Mouse (Mus musculus) C2C12 (cell line): ENCODE data around the gene Cdr2.

ENCODE experiments used
- CEBPB ChIP-seq: IDR thresholded peaks from one replicate; pipeline ENCODE4 v1.6.1; 2011; ENCODE audit warnings: low read depth, mild to moderate bottlenecking, control low read depth, moderate library complexity
- CTCF ChIP-seq: IDR thresholded peaks from one replicate; pipeline ENCODE4 v1.5.1; 2011; ENCODE audit not compliant: control insufficient read depth, insufficient read depth, insufficient read length
- FOSL1 ChIP-seq: IDR thresholded peaks from one replicate; pipeline ENCODE4 v1.8.0; 2011; ENCODE audit warnings: mild to moderate bottlenecking, low read length; ENCODE audit not compliant: poor library complexity, insufficient read depth, severe bottlenecking
- MAX ChIP-seq: IDR thresholded peaks from one replicate; pipeline ENCODE4 v1.6.1; 2011; ENCODE audit warnings: mild to moderate bottlenecking, control low read depth
- MYOD1 ChIP-seq: IDR thresholded peaks from one replicate; pipeline ENCODE4 v1.6.1; 2011; ENCODE audit warnings: low read depth; ENCODE audit not compliant: control insufficient read depth, insufficient read length
- MYOG ChIP-seq: IDR thresholded peaks from one replicate; pipeline ENCODE4 v1.6.1; 2011; ENCODE audit not compliant: control insufficient read depth, insufficient read length; ENCODE audit errors: extremely low read depth
- USF1 ChIP-seq: IDR thresholded peaks from one replicate; pipeline ENCODE4 v1.6.1; 2011; ENCODE audit warnings: low read depth, mild to moderate bottlenecking, control low read depth, moderate library complexity

DNA sequence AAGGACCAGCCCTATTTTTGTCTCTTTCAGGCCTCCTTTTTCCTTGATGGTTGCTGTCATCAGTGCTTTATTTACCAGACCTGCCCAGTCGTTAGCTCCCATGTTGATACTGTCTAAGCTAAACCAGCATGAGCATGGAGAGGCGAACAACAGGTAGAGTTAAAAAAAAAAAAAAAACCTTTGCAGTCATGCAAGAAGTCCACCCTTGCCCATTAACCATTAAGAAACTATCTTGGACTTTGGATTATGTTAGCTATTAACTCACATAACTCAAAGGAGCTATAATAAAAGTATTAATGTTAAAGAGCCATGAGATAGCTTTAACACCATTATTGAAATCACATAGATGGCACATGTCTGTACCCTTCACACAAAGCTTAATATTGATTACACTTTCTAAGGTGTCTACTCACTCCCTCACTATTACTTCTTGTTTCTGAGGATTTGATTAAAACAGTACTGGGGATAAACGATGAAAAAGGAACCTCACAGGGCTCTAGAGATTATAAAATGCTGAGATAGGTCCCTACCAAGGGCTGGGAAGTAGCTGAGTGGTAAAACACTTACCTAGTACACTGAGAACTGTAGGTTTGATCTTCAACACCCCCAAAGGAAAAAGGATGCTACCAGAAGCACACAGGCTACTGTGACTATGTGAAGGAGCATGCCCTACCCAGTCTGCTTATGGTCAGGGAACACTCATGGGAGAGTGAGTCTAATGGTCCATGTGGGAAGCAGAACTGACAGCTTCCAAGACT lies 18.1 kb upstream of the Cdr2 start:
- TF ChIP-seq CTCF: no peak
- TF ChIP-seq MAX: no peak
- no peak for TF ChIP-seq USF1
- TF ChIP-seq FOSL1: no peak
- TF ChIP-seq CEBPB: no peak
- TF ChIP-seq MYOG: no peak
- no peak for TF ChIP-seq MYOD1
